Mouse (Mus musculus): ENCODE measurements around the gene Patz1. TPM values are rescaled to one million over a fixed set of nuclear protein-coding genes. Genes with fewer than 3 reads are reported as not detected.

Gene Patz1
- polyA plus RNA-seq, 1 experiment = 216 TPM

DNA sequence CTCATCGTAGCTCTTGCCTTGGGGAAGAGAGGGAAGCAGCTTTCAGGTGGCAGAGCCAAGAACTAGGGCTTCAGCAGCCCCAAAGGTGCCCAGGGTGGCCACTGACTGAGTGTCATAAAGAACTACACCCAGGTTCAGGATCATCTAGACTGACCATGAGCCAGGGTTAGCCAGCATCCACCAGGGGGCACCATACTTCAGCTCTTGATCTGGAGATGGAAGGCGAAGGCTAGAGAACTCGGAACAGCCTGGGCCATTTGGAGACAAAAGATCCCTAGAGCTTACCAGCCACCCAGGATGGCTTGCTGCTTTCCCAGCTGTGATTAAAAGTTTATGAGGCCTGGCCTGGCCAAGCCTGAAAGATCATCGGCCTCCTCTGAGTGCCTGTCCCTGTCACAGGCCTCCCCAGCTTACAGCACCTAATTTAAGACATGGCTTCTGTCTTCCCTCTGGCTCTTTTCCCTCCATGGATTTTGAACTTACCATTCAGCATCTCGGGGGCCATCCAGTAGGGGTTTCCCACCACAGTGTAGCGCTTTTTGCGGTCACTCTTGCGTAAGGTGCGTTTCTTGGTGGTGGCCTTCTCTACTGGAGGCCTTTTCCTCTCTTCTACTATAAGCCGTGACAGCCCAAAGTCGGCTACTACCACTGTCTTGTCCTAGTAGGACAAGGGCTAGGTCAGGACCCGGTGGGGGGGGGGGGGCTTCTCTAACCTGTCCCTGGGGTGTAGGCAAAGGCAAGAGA is 58.6 kb downstream of the Patz1 start:
- no peaks in the 10 kb centered on the region for H3K27me3 ChIP-seq (ENCODE audit: control insufficient read depth, insufficient read depth, low read length)
- no peak overlapping the region for H3K4me3 ChIP-seq (ENCODE audit: control insufficient read depth, insufficient read depth, low read length)
- H3K4me1 ChIP-seq (replicated peaks; ENCODE audit: control insufficient read depth, insufficient read depth, low read length) = peaks cover 27% of the 10 kb centered on the region
- peak overlapping the region; percentile 9; the same call in 1 of the 2 replicates for H3K27ac ChIP-seq (ENCODE audit: control insufficient read depth, insufficient read depth, low read length)
- TF ChIP-seq CTCF (IDR thresholded peaks at IDR 0.05; ENCODE audit: borderline replicate concordance, control insufficient read depth, extremely low read depth, insufficient read depth, low read length, poor library complexity) (peak; percentile 51; the same call in 1 of the 2 replicates), POLR2A (IDR thresholded peaks at IDR 0.05; ENCODE audit: control insufficient read depth, extremely low read depth, insufficient read depth, low read length, poor library complexity) (no peak)
- peak; percentile 87 for DNase-seq
- 74% methylated on average over 12 of the region's 12 CpGs for WGBS
- H3K36me3 ChIP-seq (ENCODE audit: control insufficient read depth, insufficient read depth, low read length) = peaks cover 38% of the 10 kb centered on the region

DNA sequence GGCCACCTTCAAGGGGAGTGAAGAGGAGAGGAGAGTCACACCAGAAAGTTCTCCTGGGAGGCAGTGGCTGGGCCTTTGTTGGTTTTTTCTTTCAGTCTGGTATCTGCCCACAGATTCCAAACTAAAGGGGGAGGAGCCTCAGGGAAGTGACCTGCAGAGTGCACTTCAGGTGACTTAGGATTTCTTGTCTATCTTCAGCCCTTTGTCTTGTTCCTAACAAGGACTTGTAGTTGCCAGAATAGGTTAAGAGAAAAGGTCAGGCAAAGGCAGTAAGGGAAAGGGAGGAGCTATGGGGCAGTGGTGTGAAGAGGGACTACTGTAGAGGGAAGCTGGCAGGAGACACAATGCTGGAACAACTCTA is 59.1 kb downstream of the Patz1 start:
- Histone ChIP-seq H3K27ac (ENCODE audit: control insufficient read depth, insufficient read depth, low read length) (no peak overlapping the region), H3K36me3 (ENCODE audit: control insufficient read depth, insufficient read depth, low read length) (peaks cover 34% of the 10 kb centered on the region), H3K4me1 (replicated peaks; ENCODE audit: control insufficient read depth, insufficient read depth, low read length) (peaks cover 27% of the 10 kb centered on the region), H3K27me3 (ENCODE audit: control insufficient read depth, insufficient read depth, low read length) (no peaks in the 10 kb centered on the region), H3K4me3 (ENCODE audit: control insufficient read depth, insufficient read depth, low read length) (no peak overlapping the region)
- DNase-seq = no peak
- no peak for TF ChIP-seq POLR2A (IDR thresholded peaks at IDR 0.05; ENCODE audit: control insufficient read depth, extremely low read depth, insufficient read depth, low read length, poor library complexity)
- no peak for TF ChIP-seq CTCF (IDR thresholded peaks at IDR 0.05; ENCODE audit: borderline replicate concordance, control insufficient read depth, extremely low read depth, insufficient read depth, low read length, poor library complexity)

DNA sequence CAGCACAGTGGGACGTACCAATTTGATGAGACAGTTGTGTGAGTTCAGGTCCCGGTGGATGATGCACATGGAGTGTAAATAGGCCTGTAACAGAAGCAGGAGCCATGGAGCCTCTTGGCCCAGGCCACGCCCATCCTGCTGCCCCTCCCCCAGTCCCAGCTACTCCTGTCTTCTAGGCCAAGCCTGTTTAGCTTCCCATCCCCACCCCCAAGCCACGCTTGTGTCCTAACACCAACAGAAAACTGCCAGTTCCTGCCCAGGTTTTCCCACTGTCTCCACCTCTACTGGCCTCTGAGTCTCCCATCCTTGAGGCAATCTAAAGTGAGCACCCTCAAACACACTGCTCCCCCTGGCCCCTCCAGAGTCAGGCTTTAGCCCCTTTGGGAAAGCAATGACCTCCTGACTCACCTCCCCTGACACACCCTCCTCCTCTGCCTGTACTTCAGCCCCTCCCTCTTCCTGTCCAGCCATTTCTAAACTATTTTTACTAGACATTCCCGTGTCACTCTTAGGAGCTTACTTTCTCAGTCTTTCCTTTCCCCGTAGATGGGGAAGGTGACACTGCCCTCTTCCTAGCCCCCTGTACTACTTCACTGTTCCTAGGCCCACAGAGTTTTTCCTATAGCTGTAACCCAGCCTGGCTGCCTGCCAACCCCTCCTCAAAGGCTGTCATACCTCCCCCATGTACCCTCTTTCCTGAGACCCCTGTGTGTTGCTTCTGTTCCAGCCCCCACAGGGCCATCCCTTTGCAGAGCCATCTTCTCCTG is 60.1 kb downstream of the Patz1 start:
- Histone ChIP-seq H3K27ac (ENCODE audit: control insufficient read depth, insufficient read depth, low read length) (no peak overlapping the region), H3K4me3 (ENCODE audit: control insufficient read depth, insufficient read depth, low read length) (no peak overlapping the region), H3K36me3 (ENCODE audit: control insufficient read depth, insufficient read depth, low read length) (peaks cover 25% of the 10 kb centered on the region), H3K4me1 (replicated peaks; ENCODE audit: control insufficient read depth, insufficient read depth, low read length) (peaks cover 27% of the 10 kb centered on the region), H3K27me3 (ENCODE audit: control insufficient read depth, insufficient read depth, low read length) (no peaks in the 10 kb centered on the region)
- TF ChIP-seq POLR2A (IDR thresholded peaks at IDR 0.05; ENCODE audit: control insufficient read depth, extremely low read depth, insufficient read depth, low read length, poor library complexity) = no peak
- no peak for TF ChIP-seq CTCF (IDR thresholded peaks at IDR 0.05; ENCODE audit: borderline replicate concordance, control insufficient read depth, extremely low read depth, insufficient read depth, low read length, poor library complexity)
- 77% methylated on average over 6 of the region's 6 CpGs for WGBS
- no peak for DNase-seq

DNA sequence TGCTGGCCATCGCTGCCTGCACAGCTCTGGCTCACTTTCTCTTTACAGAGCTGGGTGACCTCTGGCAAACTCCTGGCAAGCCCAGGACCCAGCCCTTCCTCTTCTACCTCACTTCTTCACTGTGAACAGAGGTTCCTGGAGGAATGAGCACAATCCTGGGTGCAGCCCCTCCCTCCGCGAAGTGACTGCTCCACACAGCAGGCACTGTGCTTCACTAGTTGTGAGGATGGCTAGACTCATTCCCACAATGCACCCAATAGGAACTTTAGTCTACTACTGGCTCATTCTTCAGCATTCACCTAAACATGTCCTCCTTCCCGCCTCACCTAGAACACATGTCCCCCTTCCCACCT is 60.6 kb downstream of the Patz1 start:
- H3K36me3 ChIP-seq (ENCODE audit: control insufficient read depth, insufficient read depth, low read length) = peaks cover 25% of the 10 kb centered on the region
- no peaks in the 10 kb centered on the region for H3K27me3 ChIP-seq (ENCODE audit: control insufficient read depth, insufficient read depth, low read length)
- no peak overlapping the region for H3K27ac ChIP-seq (ENCODE audit: control insufficient read depth, insufficient read depth, low read length)
- DNase-seq = no peak
- no peak overlapping the region for H3K4me3 ChIP-seq (ENCODE audit: control insufficient read depth, insufficient read depth, low read length)
- 94% methylated on average over 4 of the region's 4 CpGs for WGBS
- TF ChIP-seq CTCF (IDR thresholded peaks at IDR 0.05; ENCODE audit: borderline replicate concordance, control insufficient read depth, extremely low read depth, insufficient read depth, low read length, poor library complexity) (no peak), POLR2A (IDR thresholded peaks at IDR 0.05; ENCODE audit: control insufficient read depth, extremely low read depth, insufficient read depth, low read length, poor library complexity) (no peak)
- H3K4me1 ChIP-seq (replicated peaks; ENCODE audit: control insufficient read depth, insufficient read depth, low read length) = peaks cover 27% of the 10 kb centered on the region

GRCm38 (mm10) chr11:3352131-3352530 is 63.5 kb downstream of the Patz1 start:
- WGBS = 97% methylated on average over 9 of the region's 9 CpGs
- H3K36me3 ChIP-seq (ENCODE audit: control insufficient read depth, insufficient read depth, low read length) = peaks cover 28% of the 10 kb centered on the region

DNA sequence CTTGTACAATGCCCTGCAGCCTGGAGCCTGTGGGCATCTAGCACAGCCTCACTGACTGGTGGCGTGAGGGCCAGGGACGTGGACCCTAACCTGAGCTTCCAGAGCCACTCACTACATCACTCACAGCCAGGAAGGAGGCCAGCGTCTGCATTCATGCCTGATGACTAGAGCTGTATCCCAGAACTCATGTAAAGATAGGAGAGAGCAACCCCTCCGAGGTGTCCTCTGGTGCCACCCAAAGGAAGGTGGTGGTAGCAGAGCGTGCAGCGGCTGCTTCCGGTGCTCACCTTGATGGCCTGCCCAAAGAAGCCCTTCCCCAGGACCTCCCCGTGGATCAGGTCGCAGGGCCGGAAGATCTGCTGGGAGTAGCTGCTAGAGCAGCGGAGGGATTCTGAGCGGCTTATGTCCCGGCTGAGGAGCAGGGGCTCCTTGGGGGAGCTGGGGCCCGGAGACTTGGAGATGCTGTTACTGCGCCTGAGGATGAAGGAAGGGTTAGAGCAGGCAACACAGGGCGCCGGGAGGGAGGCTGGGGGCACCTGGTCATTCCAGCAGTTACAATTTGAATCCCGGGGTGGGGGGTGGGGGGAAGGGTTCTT is 64.4 kb downstream of the Patz1 start:
- TF ChIP-seq POLR2A (IDR thresholded peaks at IDR 0.05; ENCODE audit: control insufficient read depth, extremely low read depth, insufficient read depth, low read length, poor library complexity) (no peak), CTCF (IDR thresholded peaks at IDR 0.05; ENCODE audit: borderline replicate concordance, control insufficient read depth, extremely low read depth, insufficient read depth, low read length, poor library complexity) (peak; percentile 60; the same call in 1 of the 2 replicates)
- Histone ChIP-seq H3K4me1 (replicated peaks; ENCODE audit: control insufficient read depth, insufficient read depth, low read length) (peaks cover 9% of the 10 kb centered on the region), H3K27ac (ENCODE audit: control insufficient read depth, insufficient read depth, low read length) (no peak overlapping the region), H3K36me3 (ENCODE audit: control insufficient read depth, insufficient read depth, low read length) (peaks cover 32% of the 10 kb centered on the region), H3K27me3 (ENCODE audit: control insufficient read depth, insufficient read depth, low read length) (no peaks in the 10 kb centered on the region), H3K4me3 (ENCODE audit: control insufficient read depth, insufficient read depth, low read length) (no peak overlapping the region)
- DNase-seq = peak; percentile 74
- 87% methylated on average over 18 of the region's 18 CpGs for WGBS

More at GRCm38 (mm10) chr11:3352131-3352530, 63.5 kb downstream of the Patz1 start:
- Histone ChIP-seq H3K4me3 (ENCODE audit: control insufficient read depth, insufficient read depth, low read length) (no peak overlapping the region), H3K27me3 (ENCODE audit: control insufficient read depth, insufficient read depth, low read length) (no peaks in the 10 kb centered on the region), H3K27ac (ENCODE audit: control insufficient read depth, insufficient read depth, low read length) (no peak overlapping the region), H3K4me1 (replicated peaks; ENCODE audit: control insufficient read depth, insufficient read depth, low read length) (peaks cover 15% of the 10 kb centered on the region)
- no peak for DNase-seq
- TF ChIP-seq CTCF (IDR thresholded peaks at IDR 0.05; ENCODE audit: borderline replicate concordance, control insufficient read depth, extremely low read depth, insufficient read depth, low read length, poor library complexity) (no peak), POLR2A (IDR thresholded peaks at IDR 0.05; ENCODE audit: control insufficient read depth, extremely low read depth, insufficient read depth, low read length, poor library complexity) (no peak)

Other genes with a start within 250 kb of the Patz1 start
- 36.8 and 49.4 TPM in 2 replicates for gene Sfi1, start 95.4 kb upstream of the Patz1 start, polyA plus RNA-seq (2012; rRNA removed)
- 87.8 and 88.8 TPM in 2 replicates for gene Eif4enif1, start 86.5 kb upstream of the Patz1 start, polyA plus RNA-seq (2012; rRNA removed)
- 36.8 and 36.9 TPM in 2 replicates for gene Drg1, start 22.5 kb upstream of the Patz1 start, polyA plus RNA-seq (2012; rRNA removed)
- gene Pik3ip1, start 41.5 kb downstream of the Patz1 start, polyA plus RNA-seq (2012; rRNA removed) = 151 and 153 TPM in 2 replicates
- gene Limk2, start 120.3 kb downstream of the Patz1 start, polyA plus RNA-seq (2012; rRNA removed) = 167 and 185 TPM in 2 replicates
- 23.2 and 25.7 TPM in 2 replicates for gene Rnf185, start 163.5 kb downstream of the Patz1 start, polyA plus RNA-seq (2012; rRNA removed)
- gene Pla2g3, start 199.4 kb downstream of the Patz1 start, polyA plus RNA-seq (2012; rRNA removed) = 1.6 and 1.9 TPM in 2 replicates
- 2.2 and 3.2 TPM in 2 replicates for gene Inpp5j, start 215.9 kb downstream of the Patz1 start, polyA plus RNA-seq (2012; rRNA removed)
- 24.5 and 40.8 TPM in 2 replicates for gene Selenom, start 225.8 kb downstream of the Patz1 start, polyA plus RNA-seq (2012; rRNA removed)